Mouse (Mus musculus): ENCODE results near the gene Angel1. TPM values are rescaled to one million over a fixed set of nuclear protein-coding genes. Genes with fewer than 3 reads are reported as not detected.

Gene Angel1
- polyA plus RNA-seq, 1 experiment from 2014 or later = 9.8 TPM

- no peaks in the 10 kb centered on the region for H3K27me3 ChIP-seq
- no peak overlapping the region for H3K4me2 ChIP-seq
- H3K9me3 ChIP-seq = no peaks in the 10 kb centered on the region
- H3K4me3 ChIP-seq = no peak overlapping the region
- H3K27ac ChIP-seq = no peak overlapping the region
- no peak for ATAC-seq (ENCODE audit: insufficient number of reproducible peaks, insufficient read depth, low FRiP score, low TSS enrichment, low read depth)
- 67% methylated on average over 4 of the region's 4 CpGs for WGBS
- H3K9ac ChIP-seq = no peak overlapping the region
- peaks cover 22% of the 10 kb centered on the region for H3K4me1 ChIP-seq
- H3K36me3 ChIP-seq = peaks cover 29% of the 10 kb centered on the region
Measured at GRCm38 (mm10) chr12:86700927-86701310, 25.3 kb downstream of the Angel1 start.

- H3K36me3 ChIP-seq = peaks cover 34% of the 10 kb centered on the region
- no peak for ATAC-seq (ENCODE audit: insufficient number of reproducible peaks, insufficient read depth, low FRiP score, low TSS enrichment, low read depth)
- H3K27ac ChIP-seq = no peak overlapping the region; the same call in 1 of the 2 replicates
- no peak overlapping the region for H3K4me2 ChIP-seq
- peaks cover 22% of the 10 kb centered on the region for H3K4me1 ChIP-seq
- WGBS = 32% methylated on average over 19 of the region's 19 CpGs
- H3K4me3 ChIP-seq = no peak overlapping the region
- no peaks in the 10 kb centered on the region for H3K27me3 ChIP-seq
- no peaks in the 10 kb centered on the region for H3K9me3 ChIP-seq
- no peak overlapping the region for H3K9ac ChIP-seq
Measured at GRCm38 (mm10) chr12:86699965-86700926, 26.0 kb downstream of the Angel1 start.

- H3K27ac ChIP-seq = no peak overlapping the region
Measured at GRCm38 (mm10) chr12:86698537-86698936, 27.7 kb downstream of the Angel1 start.

GRCm38 (mm10) chr12:86697996-86698395, 28.3 kb downstream of the Angel1 start:
- H3K4me1 ChIP-seq = peaks cover 22% of the 10 kb centered on the region
- H3K9ac ChIP-seq = no peak overlapping the region
- H3K9me3 ChIP-seq = no peaks in the 10 kb centered on the region
- H3K4me2 ChIP-seq = no peak overlapping the region
- WGBS = 82% methylated on average over 2 of the region's 2 CpGs
- H3K36me3 ChIP-seq = peaks cover 33% of the 10 kb centered on the region
- no peak for ATAC-seq (ENCODE audit: insufficient number of reproducible peaks, insufficient read depth, low FRiP score, low TSS enrichment, low read depth)
- H3K4me3 ChIP-seq = no peak overlapping the region
- H3K27ac ChIP-seq = no peak overlapping the region
- no peaks in the 10 kb centered on the region for H3K27me3 ChIP-seq

More at GRCm38 (mm10) chr12:86698537-86698936, 27.7 kb downstream of the Angel1 start:
- Histone ChIP-seq H3K27me3 (no peaks in the 10 kb centered on the region), H3K4me3 (no peak overlapping the region), H3K36me3 (peaks cover 34% of the 10 kb centered on the region), H3K4me1 (peaks cover 22% of the 10 kb centered on the region), H3K9me3 (no peaks in the 10 kb centered on the region), H3K9ac (no peak overlapping the region), H3K4me2 (no peak overlapping the region)
- ATAC-seq (ENCODE audit: insufficient number of reproducible peaks, insufficient read depth, low FRiP score, low TSS enrichment, low read depth) = no peak

DNA sequence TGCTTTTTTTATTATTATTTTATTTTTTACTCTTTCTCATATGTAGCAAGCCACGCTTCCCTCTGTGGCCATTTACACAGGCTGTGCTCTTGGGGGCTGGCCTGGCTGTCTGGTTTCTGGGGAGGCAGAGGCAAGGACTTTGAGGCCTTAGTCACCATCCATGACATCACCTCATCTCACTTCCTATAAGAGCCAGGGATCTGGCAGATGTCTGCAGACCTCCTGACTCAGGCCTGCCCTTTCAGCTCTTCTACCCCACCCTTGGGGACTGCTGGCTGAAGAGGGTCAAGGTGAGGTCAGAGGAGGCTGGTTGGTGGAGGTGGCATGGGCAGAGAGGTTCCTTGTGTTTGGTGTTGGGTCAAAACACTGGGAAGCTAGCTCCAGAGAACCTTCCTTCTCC, 31.8 kb downstream of the Angel1 start:
- Histone ChIP-seq H3K4me1 (0 out of 2 replicates have a peak, but pooled peaks cover 3% of the 10 kb centered on the region), H3K9me3 (no peaks in the 10 kb centered on the region), H3K27ac (no peak overlapping the region), H3K27me3 (no peaks in the 10 kb centered on the region), H3K4me3 (no peak overlapping the region), H3K4me2 (no peak overlapping the region), H3K9ac (no peak overlapping the region), H3K36me3 (peaks cover 32% of the 10 kb centered on the region)
- ATAC-seq (ENCODE audit: insufficient number of reproducible peaks, insufficient read depth, low FRiP score, low TSS enrichment, low read depth) = no peak
- 86% methylated on average over 1 of the region's 1 CpGs for WGBS

GRCm38 (mm10) chr12:86693389-86693788, 32.9 kb downstream of the Angel1 start:
- H3K9ac ChIP-seq = no peak overlapping the region
- H3K4me3 ChIP-seq = no peak overlapping the region
- no peaks in the 10 kb centered on the region for H3K9me3 ChIP-seq
- no peak overlapping the region for H3K4me2 ChIP-seq
- no peak overlapping the region for H3K27ac ChIP-seq
- no peaks in the 10 kb centered on the region for H3K4me1 ChIP-seq
- ATAC-seq (ENCODE audit: insufficient number of reproducible peaks, insufficient read depth, low FRiP score, low TSS enrichment, low read depth) = no peak
- peaks cover 43% of the 10 kb centered on the region for H3K36me3 ChIP-seq
- H3K27me3 ChIP-seq = no peaks in the 10 kb centered on the region

- Histone ChIP-seq H3K9ac (peak overlapping the region; percentile 16; the same call in 1 of the 2 replicates), H3K4me1 (no peaks in the 10 kb centered on the region), H3K36me3 (peaks cover 50% of the 10 kb centered on the region), H3K4me3 (no peak overlapping the region), H3K9me3 (no peaks in the 10 kb centered on the region), H3K27ac (no peak overlapping the region), H3K4me2 (no peak overlapping the region), H3K27me3 (no peaks in the 10 kb centered on the region)
- no peak for ATAC-seq (ENCODE audit: insufficient number of reproducible peaks, insufficient read depth, low FRiP score, low TSS enrichment, low read depth)
- WGBS = 72% methylated on average over 5 of the region's 5 CpGs
Measured at GRCm38 (mm10) chr12:86692471-86693356, 33.5 kb downstream of the Angel1 start.

GRCm38 (mm10) chr12:86690700-86691485, 35.4 kb downstream of the Angel1 start:
- Histone ChIP-seq H3K27ac (no peak overlapping the region), H3K4me3 (no peak overlapping the region), H3K27me3 (no peaks in the 10 kb centered on the region), H3K36me3 (peaks cover 51% of the 10 kb centered on the region), H3K9me3 (no peaks in the 10 kb centered on the region), H3K4me1 (0 out of 2 replicates have a peak, but pooled peaks cover 7% of the 10 kb centered on the region), H3K9ac (no peak overlapping the region), H3K4me2 (no peak overlapping the region)
- ATAC-seq (ENCODE audit: insufficient number of reproducible peaks, insufficient read depth, low FRiP score, low TSS enrichment, low read depth) = no peak
- 85% methylated on average over 12 of the region's 12 CpGs for WGBS

- Histone ChIP-seq H3K27me3 (no peaks in the 10 kb centered on the region), H3K9me3 (no peaks in the 10 kb centered on the region), H3K9ac (no peak overlapping the region), H3K36me3 (peaks cover 46% of the 10 kb centered on the region), H3K27ac (no peak overlapping the region), H3K4me1 (peaks cover 13% of the 10 kb centered on the region), H3K4me2 (no peak overlapping the region), H3K4me3 (no peak overlapping the region)
- 96% methylated on average over 27 of the region's 27 CpGs for WGBS
- ATAC-seq (ENCODE audit: insufficient number of reproducible peaks, insufficient read depth, low FRiP score, low TSS enrichment, low read depth) = no peak
Measured at GRCm38 (mm10) chr12:86688917-86689316, 37.3 kb downstream of the Angel1 start.

- H3K4me1 ChIP-seq = peaks cover 13% of the 10 kb centered on the region
- no peak overlapping the region for H3K27ac ChIP-seq
- WGBS = 76% methylated on average over 4 of the region's 4 CpGs
- no peak for ATAC-seq (ENCODE audit: insufficient number of reproducible peaks, insufficient read depth, low FRiP score, low TSS enrichment, low read depth)
- H3K9ac ChIP-seq = no peak overlapping the region
- H3K27me3 ChIP-seq = no peaks in the 10 kb centered on the region
- no peak overlapping the region for H3K4me2 ChIP-seq
- H3K36me3 ChIP-seq = peaks cover 45% of the 10 kb centered on the region
- no peak overlapping the region for H3K4me3 ChIP-seq
- no peaks in the 10 kb centered on the region for H3K9me3 ChIP-seq
Measured at GRCm38 (mm10) chr12:86687971-86688573, 38.2 kb downstream of the Angel1 start.

Measured in embryonic facial prominence, embryonic 13.5 days (tissue).